Mouse (Mus musculus) kidney, adult 8-10 months (tissue): ENCODE data around the gene Dcps.

Source experiments
- DNase-seq, 2 experiments: peaks; one replicate each; pipeline ENCODE4 v3.0.0; 2022

Gene Dcps

GRCm38 (mm10) chr9:35105884-35106880 is 69.7 kb downstream of the Dcps start:
- peak in 1 of 2 experiments; percentile 0 for DNase-seq

- DNase-seq = no peak
These were observed 70.4 kb downstream of the Dcps start for GRCm38 (mm10) chr9:35105438-35105837.

- DNase-seq = no peak
These were observed 71.2 kb downstream of the Dcps start for GRCm38 (mm10) chr9:35104711-35105110.

GRCm38 (mm10) chr9:35098762-35099161 is 77.1 kb downstream of the Dcps start:
- DNase-seq = peak in 1 of 2 experiments; percentile 1

GRCm38 (mm10) chr9:35097901-35098300 is 78.0 kb downstream of the Dcps start:
- DNase-seq = no peak

DNA sequence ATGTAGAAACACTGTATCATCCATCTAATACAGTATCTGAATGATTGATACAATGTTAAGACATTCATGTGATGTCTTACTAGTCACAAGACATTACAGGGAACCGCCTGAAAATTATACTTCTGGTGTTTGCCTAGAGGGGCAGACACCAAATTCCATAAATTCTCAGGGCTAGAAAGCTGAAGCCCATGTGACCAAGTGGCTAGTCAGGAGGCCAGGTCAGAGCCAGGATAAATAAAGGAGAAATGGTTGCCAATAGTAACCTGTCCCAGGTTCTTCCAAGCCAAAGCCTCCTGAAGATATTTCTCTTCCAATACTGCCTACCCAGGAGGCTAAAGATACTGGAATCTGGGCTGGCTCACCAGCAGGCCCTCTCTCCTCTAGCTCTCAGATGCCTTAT is 80.1 kb downstream of the Dcps start:
- DNase-seq = peak; percentile 2 to 38

DNA sequence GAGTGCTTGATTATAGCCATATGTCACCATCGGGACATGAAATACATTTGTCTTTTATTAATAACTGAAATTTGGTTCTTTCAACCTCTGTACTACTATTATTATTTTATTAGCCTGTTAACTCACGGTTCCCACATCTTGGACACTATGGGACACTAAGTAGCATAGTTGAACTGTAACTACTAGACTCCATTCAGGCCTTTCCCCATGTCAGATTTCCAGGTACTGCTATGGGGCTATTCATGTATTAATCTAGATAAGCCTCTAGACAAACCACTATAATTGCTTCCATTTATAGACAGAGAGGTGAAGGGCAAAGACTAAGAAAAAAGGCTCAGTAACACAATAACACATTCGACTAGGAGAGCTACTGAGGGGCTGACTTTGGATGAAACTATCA is 82.5 kb downstream of the Dcps start:
- DNase-seq = no peak

DNA sequence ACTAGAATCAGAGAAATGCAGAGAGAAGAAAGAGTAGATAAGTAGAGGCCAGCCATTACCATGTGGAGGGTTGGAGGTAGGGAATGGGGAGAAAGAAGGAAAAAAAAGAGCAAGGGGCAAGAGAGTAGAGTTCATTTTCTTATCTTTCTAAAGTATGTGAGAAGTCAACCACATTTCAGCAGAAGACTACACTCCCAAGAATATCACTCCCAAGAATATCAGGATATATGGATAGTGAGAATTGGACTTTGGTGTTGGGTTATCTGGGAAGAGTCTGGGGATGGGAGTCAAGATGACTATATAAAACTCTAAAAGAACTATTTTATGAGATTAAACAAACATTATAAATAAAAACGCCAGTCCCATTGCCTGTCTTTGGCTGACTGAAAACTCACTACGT is 83.0 kb downstream of the Dcps start:
- no peak for DNase-seq
